Mouse (Mus musculus) testis, adult 2 months (tissue): ENCODE measurements at regions not wholly inside any gene's neighbourhood (a gene's known extent, or its start where the extent isn't known, plus 50 kb on each side); places are given as distances from the start of the nearest gene placed in this dataset.

Experiments
- H3K27ac ChIP-seq: fragments of 200-500 bp; 2 replicates; pipeline ENCODE4 v1.5.1; 2012; ENCODE audit warnings: low read depth, low read length; ENCODE audit not compliant: control insufficient read depth, insufficient read depth
- H3K27me3 ChIP-seq: fragments of 200-500 bp; 2 replicates; pipeline ENCODE4 v1.6.1; 2012; ENCODE audit warnings: mild to moderate bottlenecking, low read length, moderate library complexity; ENCODE audit not compliant: control insufficient read depth, insufficient read depth
- H3K36me3 ChIP-seq: fragments of 200-500 bp; 2 replicates; pipeline ENCODE4 v1.6.1; 2012; ENCODE audit warnings: mild to moderate bottlenecking, low read length; ENCODE audit not compliant: control insufficient read depth, insufficient read depth
- H3K4me1 ChIP-seq: fragments of 200-500 bp; 2 replicates; pipeline ENCODE4 v1.6.1; 2012; ENCODE audit warnings: low read length; ENCODE audit not compliant: control insufficient read depth, insufficient read depth
- H3K4me3 ChIP-seq: fragments of 200-500 bp; 2 replicates; pipeline ENCODE4 v1.5.1; 2012; ENCODE audit warnings: low read depth, mild to moderate bottlenecking, low read length, moderate library complexity, mixed read lengths; ENCODE audit not compliant: control insufficient read depth
- CTCF ChIP-seq: fragments of 200-500 bp; IDR thresholded peaks from 2 replicates; pipeline ENCODE4 v1.5.1; 2012; ENCODE audit warnings: low read depth, mild to moderate bottlenecking, inconsistent platforms, low read length, moderate library complexity; ENCODE audit not compliant: control insufficient read depth, insufficient read depth, insufficient replicate concordance
- POLR2A ChIP-seq: fragments of 200-500 bp; IDR thresholded peaks from 2 replicates; pipeline ENCODE4 v1.6.1; 2012; ENCODE audit warnings: low read depth, mild to moderate bottlenecking, inconsistent platforms, low read length, moderate library complexity; ENCODE audit not compliant: control insufficient read depth

- H3K27me3 ChIP-seq = no peaks in the 10 kb centered on the region
- no peak overlapping the region for H3K27ac ChIP-seq
- TF ChIP-seq CTCF (no peak), POLR2A (no peak)
- H3K36me3 ChIP-seq = no peaks in the 10 kb centered on the region
- no peak overlapping the region for H3K4me3 ChIP-seq
- H3K4me1 ChIP-seq = no peaks in the 10 kb centered on the region
Observed at GRCm38 (mm10) chr13:72817930-72818329, 189.3 kb downstream of the Irx2 start.

GRCm38 (mm10) chr13:72826613-72827012, 198.0 kb downstream of the Irx2 start:
- Histone ChIP-seq H3K4me3 (no peak overlapping the region), H3K36me3 (no peaks in the 10 kb centered on the region), H3K4me1 (no peaks in the 10 kb centered on the region), H3K27me3 (no peaks in the 10 kb centered on the region), H3K27ac (no peak overlapping the region)
- TF ChIP-seq CTCF (no peak), POLR2A (no peak)

GRCm38 (mm10) chr13:72829331-72829730, 200.7 kb downstream of the Irx2 start:
- Histone ChIP-seq H3K27ac (no peak overlapping the region), H3K4me3 (no peak overlapping the region), H3K27me3 (no peaks in the 10 kb centered on the region), H3K36me3 (no peaks in the 10 kb centered on the region), H3K4me1 (no peaks in the 10 kb centered on the region)
- TF ChIP-seq CTCF = no peak
- no peak for TF ChIP-seq POLR2A

DNA sequence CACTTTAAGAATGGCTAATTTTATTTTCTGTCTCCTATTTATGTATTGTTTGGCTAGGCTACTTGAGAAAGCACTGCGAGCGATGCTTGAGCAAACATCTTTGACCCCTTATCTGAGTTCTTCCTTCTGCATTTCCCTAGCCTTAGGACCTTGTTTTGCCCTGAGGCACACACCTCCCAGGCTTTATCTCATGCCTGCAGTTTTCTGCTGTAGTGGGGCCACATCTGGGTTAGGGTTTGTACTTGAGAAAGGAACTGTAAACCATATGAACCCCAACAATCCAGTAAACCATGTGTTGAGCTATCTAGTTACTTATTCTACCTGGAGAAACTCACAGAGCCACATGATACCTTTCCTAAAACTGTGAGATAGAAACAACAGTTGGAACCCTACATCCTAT, 204.7 kb downstream of the Irx2 start:
- no peaks in the 10 kb centered on the region for H3K36me3 ChIP-seq
- no peaks in the 10 kb centered on the region for H3K4me1 ChIP-seq
- no peak overlapping the region for H3K27ac ChIP-seq
- TF ChIP-seq CTCF = no peak
- TF ChIP-seq POLR2A = no peak
- no peak overlapping the region for H3K4me3 ChIP-seq
- H3K27me3 ChIP-seq = no peaks in the 10 kb centered on the region

- Histone ChIP-seq H3K36me3 (no peaks in the 10 kb centered on the region), H3K27me3 (no peaks in the 10 kb centered on the region), H3K27ac (no peak overlapping the region), H3K4me3 (peak overlapping the region; percentile 72), H3K4me1 (no peaks in the 10 kb centered on the region)
- TF ChIP-seq POLR2A (no peak), CTCF (no peak)
Observed at GRCm38 (mm10) chr13:72837016-72837415, 208.4 kb downstream of the Irx2 start.

DNA sequence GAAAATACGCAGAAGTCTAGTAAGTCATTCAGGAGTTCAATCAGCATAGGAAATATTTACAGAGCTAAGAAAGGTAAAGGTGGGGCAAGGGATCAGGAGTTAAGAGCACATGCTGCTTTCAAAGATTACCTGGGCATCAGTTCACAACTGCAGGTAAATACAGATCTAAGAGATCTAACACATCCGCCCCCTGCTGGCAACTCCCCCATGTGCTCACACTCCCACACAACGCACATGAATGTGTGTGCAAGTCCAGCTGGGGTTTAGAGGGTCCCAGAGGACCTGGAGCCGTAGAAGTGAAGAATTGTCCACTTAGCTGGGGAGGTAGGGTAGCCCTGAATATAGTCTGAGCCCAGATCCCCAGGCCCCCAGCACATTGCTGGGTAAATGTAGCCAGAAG, 219.5 kb downstream of the Irx2 start:
- Histone ChIP-seq H3K36me3 (no peaks in the 10 kb centered on the region), H3K4me1 (no peaks in the 10 kb centered on the region), H3K4me3 (no peak overlapping the region), H3K27ac (no peak overlapping the region), H3K27me3 (no peaks in the 10 kb centered on the region)
- TF ChIP-seq POLR2A (no peak), CTCF (no peak)

DNA sequence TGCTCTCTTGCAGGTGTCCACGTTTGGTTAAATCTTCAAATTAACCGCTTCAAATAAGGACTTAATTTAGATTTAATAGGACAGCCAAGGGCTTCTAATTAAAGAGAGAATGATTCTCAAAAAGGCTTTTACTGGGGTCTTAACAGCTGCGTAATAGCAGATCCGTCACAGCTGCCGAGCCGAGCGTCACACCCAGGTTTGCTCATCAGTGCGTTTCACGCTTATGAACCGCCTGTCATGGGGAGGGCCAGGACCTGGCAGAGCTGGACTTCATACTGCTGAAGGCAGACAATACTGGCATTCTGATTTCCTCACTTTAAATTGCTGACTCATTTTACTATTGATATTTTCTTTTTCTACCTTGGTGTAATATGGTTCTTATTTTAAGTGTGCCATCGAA, 221.2 kb downstream of the Irx2 start:
- H3K4me3 ChIP-seq = no peak overlapping the region
- H3K27me3 ChIP-seq = no peaks in the 10 kb centered on the region
- no peak overlapping the region for H3K27ac ChIP-seq
- no peaks in the 10 kb centered on the region for H3K36me3 ChIP-seq
- TF ChIP-seq POLR2A = no peak
- TF ChIP-seq CTCF = no peak
- no peaks in the 10 kb centered on the region for H3K4me1 ChIP-seq

DNA sequence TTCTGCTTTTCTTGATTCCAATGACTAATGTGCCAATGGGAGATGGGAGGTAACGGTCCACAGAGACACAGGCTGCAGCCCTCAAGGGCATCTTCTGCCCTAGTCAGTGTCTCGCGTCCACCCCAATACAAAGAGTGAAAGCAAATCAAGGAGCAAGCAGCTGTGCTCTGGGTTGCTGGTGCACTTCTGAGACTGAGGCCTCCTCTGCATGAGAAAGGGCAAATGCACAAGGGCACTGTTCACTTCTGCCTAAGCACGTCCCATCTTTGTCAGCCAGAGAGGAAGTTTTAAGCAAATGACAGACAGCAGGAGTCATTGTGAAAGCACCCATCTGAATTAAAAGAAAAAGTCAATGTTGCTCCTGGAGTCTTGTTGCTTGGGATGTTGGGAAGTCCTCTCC, 224.3 kb downstream of the Irx2 start:
- Histone ChIP-seq H3K4me3 (no peak overlapping the region), H3K4me1 (no peaks in the 10 kb centered on the region), H3K27me3 (no peaks in the 10 kb centered on the region), H3K27ac (no peak overlapping the region), H3K36me3 (no peaks in the 10 kb centered on the region)
- no peak for TF ChIP-seq POLR2A
- TF ChIP-seq CTCF = no peak
